ENCODE assay signal across 13 mouse cellular contexts in genomic region chr2:135725362-135725761, GRCm38 (mm10).
A peak's percentile ranks its signal among the peaks of the same experiment; 100 is the strongest.
DNase-seq lines count a peak whose midpoint lies in the region; ATAC-seq and TF ChIP-seq lines count a peak whose summit lies in the region.
"Had no signal": no experiment of that assay in that cellular context is flagged by ENCODE, and none has a peak within 500 bp of the region (broad histone marks: within the 10 kb centered on the region; RNA-seq: fewer than 3 reads in every experiment).

No protein-coding gene starts in this region.

- H3K27me3 ChIP-seq in kidney, embryonic 16.5 days (ENCODE audit: insufficient read depth, low read length): no peaks in the 10 kb centered on the region
- H3K27me3 ChIP-seq: limb, embryonic 12.5 days; neural tube, embryonic 15.5 days had no signal

- ATAC-seq in kidney, embryonic 16.5 days (ENCODE audit: low FRiP score, low TSS enrichment): no peak
- ATAC-seq in hematopoietic stem cell, adult 5-6 weeks (replicated peaks in 1 of 2; ENCODE audit: insufficient read depth in 1 of 2, low FRiP score in 2 of 2, low TSS enrichment in 1 of 2, low read depth in 1 of 2, poor library complexity in 2 of 2, severe bottlenecking in 2 of 2): peak; percentile 79 to 89
- ATAC-seq: forebrain, embryonic 16.5 days; midbrain, embryonic 16.5 days had no signal

- no peak overlapping the region for H3K4me3 ChIP-seq in kidney, embryonic 16.5 days (ENCODE audit: low read length)
- no peak overlapping the region for H3K4me3 ChIP-seq in bone marrow macrophage, adult 2 months (ENCODE audit: insufficient read depth, low read length)
- H3K4me3 ChIP-seq: limb, embryonic 12.5 days; neural tube, embryonic 15.5 days had no signal

- no peak for TF ChIP-seq CTCF in bone marrow macrophage, adult 2 months (IDR thresholded peaks at IDR 0.05; ENCODE audit: low read depth, low read length)

- peaks cover 6% of the 10 kb centered on the region for H3K4me1 ChIP-seq in kidney, embryonic 16.5 days (ENCODE audit: insufficient read depth, low read length)
- peaks cover 22% of the 10 kb centered on the region for H3K4me1 ChIP-seq in bone marrow macrophage, adult 2 months (ENCODE audit: control insufficient read depth, insufficient read depth, low read length)
- H3K4me1 ChIP-seq: limb, embryonic 12.5 days had no signal

- no peaks in the 10 kb centered on the region for H3K36me3 ChIP-seq in kidney, embryonic 16.5 days (ENCODE audit: insufficient read depth, low read length)
- H3K36me3 ChIP-seq: limb, embryonic 12.5 days; neural tube, embryonic 15.5 days had no signal

- no peak overlapping the region for H3K27ac ChIP-seq in kidney, embryonic 16.5 days (ENCODE audit: low read length)
- H3K27ac ChIP-seq in bone marrow macrophage, adult 2 months (ENCODE audit: insufficient read depth, low read depth, low read length): peak overlapping the region; percentile 70
- H3K27ac ChIP-seq: limb, embryonic 12.5 days; neural tube, embryonic 15.5 days had no signal

- 67% methylated on average over 4 of the region's 4 CpGs for WGBS in kidney, embryonic 16.5 days

- peak; percentile 28 for DNase-seq in kidney, adult 11 months
- peak; percentile 75 for DNase-seq in lung, postnatal 36 days
- DNase-seq in cerebellum, adult 11 months: no peak
- DNase-seq in thymus, postnatal 0 days (ENCODE audit: low spot score): no peak
- DNase-seq: cerebellum, adult 9-11 months; thymus, postnatal 4 days had no signal

- no peak overlapping the region for H3K4me2 ChIP-seq in kidney, embryonic 16.5 days (replicated peaks; ENCODE audit: low read depth, low read length)
- H3K4me2 ChIP-seq: limb, embryonic 12.5 days; neural tube, embryonic 15.5 days had no signal

- H3K9me3 ChIP-seq in kidney, embryonic 16.5 days (ENCODE audit: low read length): no peaks in the 10 kb centered on the region
- H3K9me3 ChIP-seq: limb, embryonic 12.5 days; neural tube, embryonic 15.5 days had no signal

- TF ChIP-seq POLR2A in bone marrow macrophage, adult 2 months (IDR thresholded peaks at IDR 0.05; ENCODE audit: borderline replicate concordance, low read depth, low read length): no peak

- H3K9ac ChIP-seq in kidney, embryonic 16.5 days (replicated peaks; ENCODE audit: low read length): no peak overlapping the region
- H3K9ac ChIP-seq: limb, embryonic 12.5 days; neural tube, embryonic 15.5 days had no signal

Comparison
In these comparisons a context has a peak if more than half of its experiments do, and no peak if none do; other contexts are left out.
1. DNase-seq: peak in kidney, adult 11 months (single experiment) and lung, postnatal 36 days (single experiment); none in cerebellum, adult 11 months (single experiment) and thymus, postnatal 0 days (single experiment).